Mouse (Mus musculus): ENCODE results near the gene Hmga1.

DNA sequence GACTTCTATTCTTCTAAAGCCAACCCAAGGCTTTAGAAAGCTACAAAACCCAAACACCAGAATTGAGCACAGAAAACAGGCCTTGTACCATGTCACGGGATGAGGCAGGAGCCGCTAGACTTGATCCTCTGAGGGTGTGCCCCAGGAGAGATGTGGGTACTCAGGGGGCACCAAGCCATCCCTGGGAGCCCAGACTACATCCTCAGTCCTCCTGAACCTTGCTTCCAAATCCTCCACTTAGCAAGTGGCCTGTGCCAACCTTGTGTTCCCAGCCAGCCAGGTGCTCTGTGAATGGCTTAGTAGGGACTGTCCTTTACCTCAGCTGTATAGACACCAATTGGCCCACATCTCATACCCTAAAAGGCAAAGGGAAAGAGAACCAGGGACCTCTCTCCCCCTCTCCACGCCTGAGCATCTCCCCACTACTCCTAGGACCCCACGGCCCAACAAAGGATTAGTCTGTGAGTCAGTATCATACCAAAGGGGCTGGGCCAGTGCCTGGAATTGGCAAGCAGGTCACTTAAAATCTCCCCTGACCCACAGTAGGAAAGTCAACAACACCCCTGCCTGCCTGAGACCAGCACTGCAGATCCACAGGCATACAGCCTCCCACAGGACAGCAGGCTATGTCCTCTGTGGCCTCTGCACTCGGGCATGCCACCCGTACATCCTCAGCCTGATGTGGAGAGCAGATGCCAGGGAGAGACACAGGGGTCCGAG, 49.3 kb upstream of the Hmga1 start:
- TF ChIP-seq CTCF (IDR thresholded peaks at IDR 0.05; ENCODE audit: control insufficient read depth, insufficient read depth, insufficient read length) (no peak), USF1 (IDR thresholded peaks at IDR 0.05; ENCODE audit: low read depth) (no peak), MYOD1 (IDR thresholded peaks at IDR 0.05; ENCODE audit: control insufficient read depth, insufficient read length, low read depth) (no peak)

All from C2C12 (cell line).